Mouse (Mus musculus) layer of hippocampus, postnatal 25 days (tissue): Measurements from ENCODE around the gene Nodal. TPM values are rescaled to one million over a fixed set of nuclear protein-coding genes. Genes with fewer than 3 reads are reported as not detected.

Experiments used
- DNase-seq, 2 experiments: peaks; one replicate each; pipeline ENCODE4 v3.0.0; 2022; ENCODE audit warnings: mixed read lengths in 2 of 2, low spot score in 1 of 2; ENCODE audit errors: extremely low spot score in 1 of 2
- total RNA-seq, 2 experiments: library from RNA; stranded (reverse); gene quantifications; 2 replicates each; pipeline ENCODE4 v1.2.3; 2021

Gene Nodal
- total RNA-seq, 2 experiments from 2014 or later = 0.25 to 0.28 TPM

- no peak for DNase-seq
Measured at GRCm38 (mm10) chr10:61474344-61474743, 56.6 kb downstream of the Nodal start.

Other genes with a start within 250 kb of the Nodal start
- 10 to 100 TPM in 1 of 2 experiments, 1 to 10 TPM in 1; 9.6 to 16.1 TPM for gene Tbata, start 246.0 kb upstream of the Nodal start, total RNA-seq
- 1 to 10 TPM; 1.3 TPM for gene Adamts14, start 144.5 kb upstream of the Nodal start, total RNA-seq
- not detected for gene Prf1, start 120.1 kb upstream of the Nodal start, total RNA-seq
- gene Pald1, start 34.4 kb upstream of the Nodal start, total RNA-seq = 10 to 100 TPM; 15.2 to 20.0 TPM
- 10 to 100 TPM; 49.2 to 51.1 TPM for gene Eif4ebp2, start 34.7 kb downstream of the Nodal start, total RNA-seq
- 10 to 100 TPM; 19.8 to 22.9 TPM for gene Lrrc20, start 57.8 kb downstream of the Nodal start, total RNA-seq
- 1 to 10 TPM; 4.0 to 4.8 TPM for gene Npffr1, start 177.5 kb downstream of the Nodal start, total RNA-seq
- gene Ppa1, start 230.6 kb downstream of the Nodal start, total RNA-seq = 100 to 1,000 TPM in 1 of 2 experiments, 10 to 100 TPM in 1; 99.5 to 110 TPM